Mouse (Mus musculus): ENCODE measurements at regions not wholly inside any gene's neighbourhood (a gene's known extent, or its start where the extent isn't known, plus 50 kb on each side); places are given as distances from the start of the nearest gene placed in this dataset.

- no peak for ATAC-seq (replicated peaks; ENCODE audit: poor library complexity, severe bottlenecking)
Measured at GRCm38 (mm10) chr1:75681913-75682312, 135.8 kb downstream of the Slc4a3 start.

DNA sequence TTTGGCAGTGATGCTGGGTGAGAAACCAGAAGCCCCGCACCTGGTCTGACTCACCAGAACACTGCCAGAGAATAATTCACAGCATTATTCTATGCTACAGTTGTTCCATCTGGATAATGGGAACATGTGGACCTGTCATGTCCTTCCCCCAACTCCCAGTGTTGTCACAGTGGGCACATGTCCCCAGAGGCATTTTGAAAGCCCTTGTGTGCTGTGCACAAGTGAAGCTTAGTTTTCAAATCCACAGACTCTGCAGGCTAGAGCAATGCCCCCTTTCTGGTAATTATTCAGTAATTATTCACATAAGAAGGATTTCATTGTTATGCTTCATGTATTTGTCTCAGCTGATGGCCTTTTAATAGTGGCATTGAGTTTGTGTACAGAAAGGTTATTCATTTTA, 146.7 kb downstream of the Slc4a3 start:
- no peak for ATAC-seq (replicated peaks; ENCODE audit: poor library complexity, severe bottlenecking)

- ATAC-seq (replicated peaks; ENCODE audit: poor library complexity, severe bottlenecking), result no peak
Measured at GRCm38 (mm10) chr1:75693231-75693914, 147.3 kb downstream of the Slc4a3 start.

GRCm38 (mm10) chr1:75704832-75705650, 159.0 kb downstream of the Slc4a3 start:
- ATAC-seq (replicated peaks; ENCODE audit: poor library complexity, severe bottlenecking), result no peak

DNA sequence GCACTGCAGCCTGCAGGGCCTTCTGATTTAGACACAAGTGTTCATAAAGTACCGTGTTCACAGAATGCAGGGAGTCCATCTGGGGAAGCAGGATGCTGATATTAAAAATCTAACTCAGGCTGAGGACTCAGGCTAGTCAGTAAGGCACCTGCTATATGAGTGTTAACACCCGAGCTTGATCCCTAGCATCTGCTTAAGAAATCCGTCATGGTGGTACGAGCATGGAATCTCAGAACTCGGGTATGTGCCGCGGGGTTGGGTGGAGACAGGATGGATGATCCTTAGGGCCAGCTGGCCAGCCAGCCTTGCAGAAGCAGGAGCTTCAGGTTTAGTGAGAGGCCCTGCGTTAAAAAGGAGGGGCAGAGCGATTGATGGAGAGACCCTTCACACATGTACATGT, 160.1 kb downstream of the Slc4a3 start:
- no peak for ATAC-seq (replicated peaks; ENCODE audit: poor library complexity, severe bottlenecking)

DNA sequence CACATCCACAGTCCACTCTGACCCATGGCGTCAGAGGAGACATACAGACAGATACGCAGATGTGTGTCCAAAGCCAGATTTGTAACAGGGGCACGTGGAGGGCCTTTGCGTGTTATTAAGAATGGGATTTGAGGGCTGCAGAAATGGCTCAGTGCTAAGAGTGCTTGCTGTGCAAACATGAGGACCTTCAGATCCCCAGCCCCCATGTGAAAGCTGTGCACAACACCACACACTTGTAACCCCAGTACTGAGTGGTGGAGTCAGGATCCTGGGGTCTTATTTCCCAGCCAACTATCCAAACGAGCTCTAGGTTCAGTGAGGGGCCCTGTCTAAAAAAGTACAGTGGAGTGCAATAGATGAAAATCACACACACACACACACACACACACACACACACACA, 177.4 kb downstream of the Slc4a3 start:
- ATAC-seq (replicated peaks; ENCODE audit: poor library complexity, severe bottlenecking), result no peak

GRCm38 (mm10) chr1:75725329-75725728, 179.3 kb downstream of the Slc4a3 start:
- no peak for ATAC-seq (replicated peaks; ENCODE audit: poor library complexity, severe bottlenecking)

DNA sequence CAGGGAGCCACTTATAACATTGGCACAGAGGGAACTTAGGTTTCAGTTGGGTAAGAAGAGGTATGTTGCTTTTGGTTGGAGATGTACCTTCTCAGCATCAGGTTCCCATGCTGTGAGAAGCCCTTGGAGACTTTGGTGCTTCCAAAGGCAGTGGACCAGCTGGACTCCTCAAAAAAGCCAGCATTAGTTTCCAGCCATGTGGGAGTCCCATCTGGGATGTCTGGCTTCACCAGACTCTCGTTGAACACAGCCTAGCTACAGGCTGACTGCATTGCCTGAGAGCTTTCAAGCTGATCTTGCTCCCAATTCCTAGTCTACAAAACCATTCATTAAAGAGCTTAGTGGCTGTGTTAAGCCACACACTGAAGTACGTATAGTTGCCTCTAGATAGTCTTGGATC, 182.8 kb downstream of the Slc4a3 start:
- ATAC-seq (replicated peaks; ENCODE audit: poor library complexity, severe bottlenecking), result no peak

DNA sequence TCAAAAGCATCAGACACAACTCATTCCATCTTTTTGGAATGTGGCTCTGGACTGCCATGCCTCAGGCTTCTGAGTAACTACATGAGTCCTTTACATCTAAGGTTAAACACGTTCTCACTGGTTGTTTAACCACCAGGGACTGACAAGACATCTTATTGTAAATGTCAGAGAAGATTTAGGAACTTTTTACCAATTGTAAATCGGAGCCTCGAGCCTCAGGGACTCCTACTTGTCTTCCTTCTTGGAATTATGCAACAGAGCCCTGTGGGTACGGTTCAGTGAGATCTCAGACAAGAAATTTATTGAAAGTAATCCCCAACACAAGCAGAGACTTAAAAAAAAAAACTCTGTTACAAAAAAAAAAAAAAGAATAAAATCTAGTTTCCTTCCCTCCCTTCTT, 187.7 kb downstream of the Slc4a3 start:
- no peak for ATAC-seq (replicated peaks; ENCODE audit: poor library complexity, severe bottlenecking)

DNA sequence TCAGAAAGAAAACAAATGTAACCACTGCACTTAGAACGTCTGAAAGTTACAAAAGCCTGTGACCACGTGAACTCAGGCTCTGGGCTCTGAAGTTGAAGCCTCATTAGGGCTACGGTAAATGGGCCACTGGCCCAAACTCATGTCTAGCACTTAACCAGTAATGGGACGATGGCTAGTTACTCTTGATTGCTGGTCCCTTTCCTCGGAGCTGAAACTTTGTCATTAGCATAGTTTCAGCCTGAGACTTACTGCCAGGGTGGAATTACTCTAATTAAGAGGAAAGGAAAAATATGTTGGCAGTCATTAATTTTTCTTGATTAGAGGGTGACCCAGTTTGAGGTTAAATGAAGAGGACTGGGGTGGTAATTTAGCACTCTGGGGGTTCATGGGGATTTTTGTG, 192.6 kb downstream of the Slc4a3 start:
- ATAC-seq (replicated peaks; ENCODE audit: poor library complexity, severe bottlenecking), result no peak

DNA sequence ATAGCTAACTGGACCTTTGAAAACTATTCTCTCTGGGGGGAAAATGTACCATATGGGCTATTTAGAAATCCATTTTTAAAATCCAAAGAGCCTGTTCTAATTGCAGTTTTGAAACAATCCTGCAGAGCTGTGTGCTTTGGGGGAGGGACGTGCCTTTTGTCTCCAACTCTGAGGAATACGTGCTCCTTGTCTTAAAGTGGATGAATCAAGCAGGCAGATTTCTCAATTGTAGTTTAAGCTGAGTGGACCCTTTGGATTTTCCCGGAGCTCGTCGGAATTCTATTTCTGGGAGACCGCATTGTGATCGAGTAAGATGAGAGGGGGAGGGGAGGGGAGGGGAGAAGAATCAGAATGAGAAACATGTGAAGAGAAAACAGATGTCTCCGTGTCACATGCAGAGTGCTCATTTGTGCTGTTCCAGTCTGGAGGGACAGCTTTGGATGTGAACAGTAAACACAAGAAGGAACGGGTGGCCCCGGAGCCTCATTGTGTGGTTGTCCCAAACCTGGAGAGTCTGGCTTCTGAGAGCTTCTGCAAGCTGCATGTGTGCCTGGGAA, 203.7 kb downstream of the Slc4a3 start:
- no peak for ATAC-seq (replicated peaks; ENCODE audit: poor library complexity, severe bottlenecking)

- ATAC-seq (replicated peaks; ENCODE audit: poor library complexity, severe bottlenecking), result no peak
Measured at GRCm38 (mm10) chr1:75772131-75772530, 226.1 kb downstream of the Slc4a3 start.

DNA sequence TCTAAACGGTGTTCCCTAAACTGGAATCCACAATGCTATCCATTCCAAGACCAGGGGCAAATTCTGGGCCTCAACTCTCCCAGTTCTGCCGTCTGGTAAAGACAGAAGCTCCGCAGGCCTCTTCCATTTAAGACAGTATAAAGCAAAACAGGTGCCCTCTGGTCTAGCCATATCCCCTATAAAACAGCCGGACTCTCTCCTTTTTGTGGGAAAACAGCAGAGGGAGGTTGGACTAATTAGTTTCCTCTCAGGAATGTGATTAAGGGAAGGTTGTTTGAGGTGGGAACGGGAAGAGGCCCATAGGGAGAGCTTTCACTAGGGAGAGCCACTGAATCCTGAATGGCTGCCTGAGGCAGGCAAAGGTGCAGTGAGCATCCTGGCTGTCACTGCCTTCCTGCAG, 226.9 kb downstream of the Slc4a3 start:
- no peak for ATAC-seq (replicated peaks; ENCODE audit: poor library complexity, severe bottlenecking)

- ATAC-seq (replicated peaks; ENCODE audit: poor library complexity, severe bottlenecking), result no peak
Measured at GRCm38 (mm10) chr1:75778889-75779288, 232.8 kb downstream of the Slc4a3 start.

DNA sequence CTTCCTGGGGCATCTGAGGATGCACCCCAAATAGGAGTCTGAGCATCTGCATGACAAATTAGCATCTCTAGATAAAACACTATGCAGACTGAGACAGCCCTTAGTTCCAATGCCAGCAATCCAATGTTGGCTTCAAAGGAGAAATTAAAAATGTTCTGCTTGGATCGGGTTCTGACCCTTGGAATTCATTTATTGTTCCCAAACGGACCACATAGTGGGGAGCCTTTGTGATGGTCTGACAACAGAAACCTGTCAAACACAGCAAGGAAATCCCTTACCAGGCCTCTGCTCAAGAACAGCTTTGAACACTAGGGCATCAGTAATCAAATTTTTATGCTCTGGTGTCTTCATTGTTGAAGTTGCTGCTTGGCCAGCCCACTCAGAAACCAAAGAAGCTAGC, 237.1 kb downstream of the Slc4a3 start:
- ATAC-seq (replicated peaks; ENCODE audit: poor library complexity, severe bottlenecking), result no peak

DNA sequence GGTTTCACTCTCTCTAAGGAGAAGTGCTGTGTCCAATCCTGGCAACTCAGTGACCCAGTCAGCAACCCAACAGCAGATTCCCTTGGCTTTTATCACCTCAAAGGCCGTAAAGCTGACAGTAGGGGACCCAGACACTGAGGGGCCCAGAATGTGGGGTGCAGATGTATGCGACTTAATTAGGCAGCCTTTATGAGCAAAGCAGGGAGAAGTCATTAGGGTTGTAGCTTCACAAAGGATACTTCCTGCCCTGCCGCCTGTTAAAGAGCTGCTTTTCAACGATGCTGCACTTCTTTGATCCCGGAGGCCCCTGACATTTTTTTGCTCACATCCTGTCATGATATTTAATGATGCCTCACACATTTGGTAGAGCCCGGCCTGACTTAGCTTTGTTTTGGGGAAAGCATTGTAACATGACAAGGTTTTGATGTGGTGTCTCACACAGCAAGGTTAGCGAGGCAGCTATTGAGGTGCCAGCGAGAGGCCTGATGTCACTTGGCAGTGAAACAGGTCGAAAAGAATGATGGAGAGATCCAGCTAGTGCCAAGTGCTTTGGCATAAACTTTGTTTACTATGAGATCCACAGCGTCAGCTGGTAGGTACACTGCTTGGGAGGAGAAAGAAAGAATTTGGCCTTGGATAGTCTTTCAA, 240.2 kb downstream of the Slc4a3 start:
- ATAC-seq (replicated peaks; ENCODE audit: poor library complexity, severe bottlenecking), result no peak

DNA sequence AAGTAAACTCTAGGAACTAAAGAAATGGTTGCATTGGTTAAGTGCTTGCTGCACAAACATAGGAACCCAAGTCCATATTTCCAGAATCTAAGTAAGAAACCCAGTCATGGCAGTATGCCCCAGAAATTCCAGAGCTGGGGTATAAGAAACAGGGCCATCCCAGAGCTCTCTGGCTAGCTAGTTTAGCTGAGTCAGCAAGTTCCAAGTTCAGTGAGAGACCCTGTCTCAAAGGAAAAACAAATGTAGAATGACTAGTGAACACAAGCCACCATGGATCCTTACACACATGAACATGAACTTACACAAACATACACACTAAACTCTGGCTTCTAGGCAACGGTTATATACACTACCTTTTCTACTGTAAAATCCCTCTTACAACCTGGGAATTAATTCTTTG, 245.4 kb downstream of the Slc4a3 start:
- no peak for ATAC-seq (replicated peaks; ENCODE audit: poor library complexity, severe bottlenecking)

GRCm38 (mm10) chr1:75797793-75798192, 251.7 kb downstream of the Slc4a3 start:
- no peak for ATAC-seq (replicated peaks; ENCODE audit: poor library complexity, severe bottlenecking)

DNA sequence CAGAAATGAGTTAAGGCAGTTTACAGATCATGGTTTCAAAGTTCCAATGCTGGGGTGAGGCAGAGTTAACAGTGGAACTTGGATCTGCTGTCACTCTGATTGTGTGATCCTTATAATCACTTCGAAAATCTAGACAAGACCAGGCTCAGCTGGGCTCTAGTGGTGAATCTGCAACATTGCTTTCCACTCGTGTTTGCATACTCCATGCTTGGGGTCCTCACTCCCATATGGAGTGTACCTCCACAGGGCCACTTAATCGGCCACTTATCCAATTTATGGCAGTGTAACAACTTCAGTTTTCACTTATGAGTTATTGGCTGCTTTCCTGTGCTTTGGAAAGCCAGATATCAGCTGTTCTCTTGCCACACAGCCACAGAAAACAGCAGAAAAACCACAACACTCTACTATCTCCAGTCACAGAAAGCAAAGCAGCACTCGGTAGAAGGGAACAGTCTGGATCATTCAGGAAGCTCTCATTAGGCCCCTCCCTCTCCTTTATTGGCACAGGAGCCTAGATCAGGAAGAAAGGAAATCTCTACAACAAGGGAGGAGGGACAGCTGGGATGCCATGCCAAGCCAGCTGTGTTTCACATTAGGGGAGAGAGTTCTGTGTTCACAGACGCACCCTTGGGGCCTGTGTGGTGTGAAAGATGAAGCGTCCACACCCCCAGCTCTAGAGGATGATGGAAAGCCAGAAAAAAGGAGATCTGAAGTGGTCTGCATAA, 252.5 kb downstream of the Slc4a3 start:
- no peak for ATAC-seq (replicated peaks; ENCODE audit: poor library complexity, severe bottlenecking)

DNA sequence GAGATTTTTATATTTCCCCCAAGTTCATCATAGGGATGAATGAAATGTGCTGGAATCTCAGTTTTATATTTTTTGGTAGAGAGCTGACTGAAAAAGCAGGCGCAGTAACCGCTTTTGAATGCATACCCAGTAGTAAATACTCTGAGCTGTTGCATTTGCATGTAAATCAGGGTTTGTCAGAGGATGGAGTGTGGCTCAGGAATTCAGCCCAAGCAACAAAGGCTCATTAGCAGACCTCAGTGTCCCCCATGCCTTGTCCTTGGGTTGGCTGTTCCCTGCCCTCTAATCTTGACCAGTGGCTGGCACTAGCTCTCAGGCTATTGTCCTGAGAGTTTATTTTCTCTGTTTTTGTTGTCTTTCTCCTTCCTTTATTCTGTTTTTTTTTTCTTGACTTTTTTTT, 258.4 kb downstream of the Slc4a3 start:
- no peak for ATAC-seq (replicated peaks; ENCODE audit: poor library complexity, severe bottlenecking)

DNA sequence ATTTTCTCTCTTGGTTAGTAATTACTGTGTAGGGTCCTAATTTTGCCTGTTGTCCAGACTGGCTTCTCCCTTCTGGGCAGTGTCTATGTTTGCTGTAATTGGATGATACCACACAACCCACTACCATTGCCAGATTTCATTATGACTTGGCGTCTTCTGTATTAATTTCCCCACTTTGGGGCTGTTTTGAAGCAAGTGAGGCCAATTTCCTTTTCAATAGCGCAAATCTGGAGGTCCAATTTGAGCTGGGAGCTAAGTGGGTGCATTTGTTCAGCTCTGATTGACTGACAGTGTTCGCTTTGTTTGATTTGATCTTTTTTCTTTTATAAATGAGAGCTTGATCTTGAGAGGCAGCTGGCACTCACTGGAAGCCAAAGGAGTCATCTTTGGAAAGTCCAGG, 266.4 kb downstream of the Slc4a3 start:
- ATAC-seq (replicated peaks; ENCODE audit: poor library complexity, severe bottlenecking), result no peak

Measured in granulocyte monocyte progenitor cell, adult 5-6 weeks (primary cell).